Mouse (Mus musculus): ENCODE measurements at regions not wholly inside any gene's neighbourhood (a gene's known extent, or its start where the extent isn't known, plus 50 kb on each side); places are given as distances from the start of the nearest gene placed in this dataset.

DNA sequence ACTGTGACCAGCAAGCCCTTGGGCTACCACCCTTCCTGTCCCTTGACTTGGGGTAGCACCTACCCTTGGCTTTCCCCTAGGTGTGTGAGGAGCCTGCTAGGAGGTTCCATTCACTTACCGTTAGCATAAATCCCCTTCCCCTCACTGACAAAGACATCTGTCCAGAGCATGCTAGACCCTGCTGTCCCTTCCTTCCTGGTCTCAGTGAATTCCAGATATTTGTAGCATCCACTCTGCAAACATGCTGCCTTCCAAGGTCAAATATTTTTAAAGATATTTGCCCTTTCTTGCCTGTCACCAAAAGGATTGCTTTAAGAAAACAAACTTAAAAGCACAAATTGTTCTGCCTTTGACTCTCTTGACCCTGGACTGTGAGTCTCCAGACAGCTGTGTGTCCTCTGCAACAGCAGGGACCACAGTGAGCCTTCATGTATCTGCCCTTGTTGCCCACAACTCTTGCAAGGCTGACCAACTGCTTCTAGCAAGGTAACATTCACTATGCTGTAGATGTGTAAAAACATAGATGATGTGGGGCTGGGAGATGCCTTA lies 173.4 kb upstream of the Agap1 start:
- no peaks in the 10 kb centered on the region for H3K4me1 ChIP-seq (replicated peaks; ENCODE audit: control insufficient read depth, insufficient read depth, low read length)
- no peak overlapping the region for H3K4me3 ChIP-seq (ENCODE audit: low read depth, low read length)
- no peaks in the 10 kb centered on the region for H3K36me3 ChIP-seq (ENCODE audit: control insufficient read depth, insufficient read depth)
- TF ChIP-seq CTCF (IDR thresholded peaks at IDR 0.05; ENCODE audit: low read depth): no peak
- no peak overlapping the region for H3K9ac ChIP-seq (ENCODE audit: low read depth, low read length)
- H3K27ac ChIP-seq (ENCODE audit: low read depth, low read length): no peak overlapping the region
- no peaks in the 10 kb centered on the region for H3K27me3 ChIP-seq (replicated peaks; ENCODE audit: control insufficient read depth, insufficient read depth, low read length)
- H3K9me3 ChIP-seq (ENCODE audit: control insufficient read depth): no peaks in the 10 kb centered on the region
- 62% methylated on average over 1 of the region's 1 CpGs for WGBS
- no peak overlapping the region for H3K4me2 ChIP-seq (replicated peaks; ENCODE audit: low read depth)
- ATAC-seq: no peak

GRCm38 (mm10) chr1:89285041-89285440 lies 169.6 kb upstream of the Agap1 start:
- no peak for ATAC-seq
- WGBS: 80% methylated on average over 4 of the region's 4 CpGs

GRCm38 (mm10) chr1:89287136-89287795 lies 167.3 kb upstream of the Agap1 start:
- no peak for TF ChIP-seq CTCF (IDR thresholded peaks at IDR 0.05; ENCODE audit: low read depth)
- no peaks in the 10 kb centered on the region for H3K36me3 ChIP-seq (ENCODE audit: control insufficient read depth, insufficient read depth)
- no peak overlapping the region for H3K9ac ChIP-seq (ENCODE audit: low read depth, low read length)
- ATAC-seq: no peak
- WGBS: 79% methylated on average over 10 of the region's 10 CpGs
- H3K27ac ChIP-seq (ENCODE audit: low read depth, low read length): no peak overlapping the region
- no peaks in the 10 kb centered on the region for H3K27me3 ChIP-seq (replicated peaks; ENCODE audit: control insufficient read depth, insufficient read depth, low read length)
- no peaks in the 10 kb centered on the region for H3K4me1 ChIP-seq (replicated peaks; ENCODE audit: control insufficient read depth, insufficient read depth, low read length)
- H3K4me2 ChIP-seq (replicated peaks; ENCODE audit: low read depth): no peak overlapping the region
- H3K4me3 ChIP-seq (ENCODE audit: low read depth, low read length): no peak overlapping the region
- no peaks in the 10 kb centered on the region for H3K9me3 ChIP-seq (ENCODE audit: control insufficient read depth)

More at GRCm38 (mm10) chr1:89285041-89285440, 169.6 kb upstream of the Agap1 start:
- H3K27me3 ChIP-seq (replicated peaks; ENCODE audit: control insufficient read depth, insufficient read depth, low read length): no peaks in the 10 kb centered on the region
- no peak for TF ChIP-seq CTCF (IDR thresholded peaks at IDR 0.05; ENCODE audit: low read depth)
- no peaks in the 10 kb centered on the region for H3K4me1 ChIP-seq (replicated peaks; ENCODE audit: control insufficient read depth, insufficient read depth, low read length)
- no peak overlapping the region for H3K27ac ChIP-seq (ENCODE audit: low read depth, low read length)
- no peaks in the 10 kb centered on the region for H3K36me3 ChIP-seq (ENCODE audit: control insufficient read depth, insufficient read depth)
- no peak overlapping the region for H3K4me3 ChIP-seq (ENCODE audit: low read depth, low read length)
- H3K4me2 ChIP-seq (replicated peaks; ENCODE audit: low read depth): no peak overlapping the region
- H3K9me3 ChIP-seq (ENCODE audit: control insufficient read depth): no peaks in the 10 kb centered on the region
- H3K9ac ChIP-seq (ENCODE audit: low read depth, low read length): no peak overlapping the region

DNA sequence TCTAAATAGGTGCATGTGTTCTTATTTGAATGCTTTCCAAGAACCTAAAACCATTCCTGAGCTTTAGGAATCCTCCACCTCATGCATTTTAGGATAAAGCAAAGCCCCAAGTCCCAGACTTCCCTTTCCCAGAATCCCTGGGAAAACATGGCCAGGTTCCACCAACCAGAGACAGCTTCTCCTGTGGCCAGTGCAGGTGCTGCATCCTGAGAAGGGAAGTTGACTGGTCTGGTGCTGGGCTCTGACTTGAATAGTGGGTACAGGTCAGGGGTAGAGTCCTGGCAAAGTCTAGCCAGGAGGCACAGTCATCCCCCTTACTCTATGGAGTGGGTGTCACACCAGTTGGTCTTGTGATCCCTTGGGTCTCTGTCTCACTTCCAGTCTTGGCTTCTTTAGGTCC lies 166.6 kb upstream of the Agap1 start:
- H3K4me3 ChIP-seq (ENCODE audit: low read depth, low read length): no peak overlapping the region
- no peaks in the 10 kb centered on the region for H3K27me3 ChIP-seq (replicated peaks; ENCODE audit: control insufficient read depth, insufficient read depth, low read length)
- no peak for ATAC-seq
- no peak overlapping the region for H3K27ac ChIP-seq (ENCODE audit: low read depth, low read length)
- H3K9ac ChIP-seq (ENCODE audit: low read depth, low read length): no peak overlapping the region
- no peaks in the 10 kb centered on the region for H3K4me1 ChIP-seq (replicated peaks; ENCODE audit: control insufficient read depth, insufficient read depth, low read length)
- no peaks in the 10 kb centered on the region for H3K9me3 ChIP-seq (ENCODE audit: control insufficient read depth)
- no peak for TF ChIP-seq CTCF (IDR thresholded peaks at IDR 0.05; ENCODE audit: low read depth)
- no peaks in the 10 kb centered on the region for H3K36me3 ChIP-seq (ENCODE audit: control insufficient read depth, insufficient read depth)
- H3K4me2 ChIP-seq (replicated peaks; ENCODE audit: low read depth): no peak overlapping the region

DNA sequence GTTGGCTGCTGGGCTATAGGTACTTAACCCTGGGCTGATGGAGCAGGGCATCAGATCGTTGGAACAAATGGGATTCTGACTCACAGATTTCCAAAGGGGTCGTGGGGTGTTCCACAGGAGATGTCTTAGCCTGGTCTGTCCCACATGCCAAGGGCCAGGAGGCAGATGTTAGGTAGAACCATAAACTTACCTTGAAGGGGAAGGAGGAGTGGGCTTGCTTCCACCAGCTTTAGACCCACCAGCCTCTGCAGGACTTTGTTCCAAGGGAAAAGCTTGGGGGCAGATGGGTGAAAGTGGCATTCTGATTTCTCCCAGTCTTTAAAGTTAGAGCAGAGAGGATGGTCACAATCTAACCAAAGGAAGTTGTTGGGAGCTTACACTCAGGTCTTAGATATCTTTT lies 165.7 kb upstream of the Agap1 start:
- Histone ChIP-seq H3K27ac (ENCODE audit: low read depth, low read length) (no peak overlapping the region), H3K4me3 (ENCODE audit: low read depth, low read length) (no peak overlapping the region), H3K9me3 (ENCODE audit: control insufficient read depth) (no peaks in the 10 kb centered on the region), H3K4me2 (replicated peaks; ENCODE audit: low read depth) (no peak overlapping the region), H3K27me3 (replicated peaks; ENCODE audit: control insufficient read depth, insufficient read depth, low read length) (no peaks in the 10 kb centered on the region), H3K4me1 (replicated peaks; ENCODE audit: control insufficient read depth, insufficient read depth, low read length) (no peaks in the 10 kb centered on the region), H3K36me3 (ENCODE audit: control insufficient read depth, insufficient read depth) (no peaks in the 10 kb centered on the region), H3K9ac (ENCODE audit: low read depth, low read length) (no peak overlapping the region)
- WGBS: 81% methylated on average over 2 of the region's 2 CpGs
- TF ChIP-seq CTCF (IDR thresholded peaks at IDR 0.05; ENCODE audit: low read depth): no peak
- no peak for ATAC-seq

DNA sequence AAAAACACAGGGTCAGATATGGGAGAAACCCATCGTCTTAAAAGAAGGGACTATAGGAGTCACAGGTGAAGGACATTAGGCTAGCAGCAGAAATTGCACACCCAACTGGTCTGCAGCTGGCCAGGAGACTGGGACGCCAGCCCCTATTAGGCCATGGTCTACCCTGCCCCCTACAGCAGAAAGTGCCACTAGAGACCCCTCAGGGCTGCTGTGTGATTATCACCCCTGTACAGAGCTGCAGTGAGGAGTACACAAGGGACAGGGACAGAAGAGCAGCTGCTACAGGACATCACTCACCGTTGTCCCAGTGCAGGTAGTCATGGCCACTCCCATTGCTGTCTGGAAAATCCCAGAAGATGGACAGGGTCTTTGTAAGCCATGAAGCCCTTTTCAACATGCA lies 157.9 kb upstream of the Agap1 start:
- no peak overlapping the region for H3K9ac ChIP-seq (ENCODE audit: low read depth, low read length)
- H3K4me3 ChIP-seq (ENCODE audit: low read depth, low read length): no peak overlapping the region
- TF ChIP-seq CTCF (IDR thresholded peaks at IDR 0.05; ENCODE audit: low read depth): no peak
- H3K36me3 ChIP-seq (ENCODE audit: control insufficient read depth, insufficient read depth): no peaks in the 10 kb centered on the region
- H3K27ac ChIP-seq (ENCODE audit: low read depth, low read length): no peak overlapping the region
- no peaks in the 10 kb centered on the region for H3K4me1 ChIP-seq (replicated peaks; ENCODE audit: control insufficient read depth, insufficient read depth, low read length)
- no peak overlapping the region for H3K4me2 ChIP-seq (replicated peaks; ENCODE audit: low read depth)
- ATAC-seq: no peak
- no peaks in the 10 kb centered on the region for H3K27me3 ChIP-seq (replicated peaks; ENCODE audit: control insufficient read depth, insufficient read depth, low read length)
- 71% methylated on average over 3 of the region's 3 CpGs for WGBS
- no peaks in the 10 kb centered on the region for H3K9me3 ChIP-seq (ENCODE audit: control insufficient read depth)
